Mouse (Mus musculus): ENCODE measurements around the gene Prss36. TPM values are rescaled to one million over a fixed set of nuclear protein-coding genes. Genes with fewer than 3 reads are reported as not detected.
"Not testable (repeated sequence)": the region's sequence is repeated elsewhere in the genome, so short reads cannot be mapped to it uniquely, and the experiment has no call there.

The Prss36 gene
- polyA plus RNA-seq, 1 experiment from 2014 or later = 7.9 TPM

DNA sequence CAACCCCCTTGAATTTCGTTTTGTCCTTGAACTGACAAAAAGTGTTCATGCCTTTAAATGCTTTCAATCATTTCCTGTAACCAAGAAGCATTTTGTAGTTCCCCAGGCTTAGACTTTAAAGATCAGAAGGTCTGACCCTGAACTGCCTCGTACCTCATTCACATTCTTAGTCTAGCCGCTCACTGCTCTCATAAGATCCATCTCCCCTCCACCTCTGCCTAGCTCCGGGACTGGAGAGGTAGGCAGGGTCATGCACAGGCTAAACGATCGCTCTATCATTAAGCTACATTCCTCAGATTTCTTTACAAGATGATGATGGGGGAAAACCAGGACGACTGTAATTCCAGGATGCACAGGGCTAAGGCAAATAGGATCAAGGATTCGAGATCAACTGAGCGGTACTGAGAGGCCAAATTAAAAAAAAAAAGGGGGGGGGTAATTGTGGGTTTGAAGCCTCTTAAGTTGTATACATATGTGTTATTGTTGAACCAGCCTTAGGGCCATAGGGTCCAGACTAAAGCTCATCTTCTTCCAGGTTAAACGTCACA lies 19.9 kb upstream of the Prss36 start:
- Histone ChIP-seq H3K4me1 (peaks cover 29% of the 10 kb centered on the region), H3K4me2 (peak overlapping the region; percentile 92), H3K27me3 (no peaks in the 10 kb centered on the region), H3K27ac (peak overlapping the region; percentile 96), H3K9ac (peak overlapping the region; percentile 99), H3K36me3 (ENCODE audit: poor library complexity, severe bottlenecking) (peaks cover 21% of the 10 kb centered on the region), H3K4me3 (peak overlapping the region; percentile 98), H3K9me3 (replicated peaks) (no peaks in the 10 kb centered on the region)
- ATAC-seq = no peak
- WGBS = 8% methylated on average over 10 of the region's 10 CpGs

DNA sequence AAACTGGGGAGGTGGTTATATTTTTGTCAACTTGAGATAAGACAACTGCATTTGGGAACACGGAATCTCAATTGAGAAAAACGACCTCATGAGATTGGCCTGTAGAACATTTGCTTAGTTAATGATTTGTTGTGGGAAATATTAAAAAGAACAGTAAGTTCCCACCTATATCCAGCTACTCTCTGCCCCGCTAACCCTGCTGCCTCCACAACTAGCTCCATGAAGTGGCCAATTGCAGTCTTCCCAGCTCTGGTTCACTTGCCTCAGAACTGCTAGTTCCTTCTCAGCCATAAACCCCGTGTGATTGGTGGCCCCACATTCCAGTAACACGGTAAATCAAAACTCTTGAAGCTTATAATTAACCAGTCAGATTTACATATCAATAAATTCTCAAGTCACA lies 12.8 kb upstream of the Prss36 start:
- no peak overlapping the region for H3K4me2 ChIP-seq
- H3K9me3 ChIP-seq (replicated peaks) = no peaks in the 10 kb centered on the region
- no peaks in the 10 kb centered on the region for H3K27me3 ChIP-seq
- no peaks in the 10 kb centered on the region for H3K4me1 ChIP-seq
- no peaks in the 10 kb centered on the region for H3K36me3 ChIP-seq (ENCODE audit: poor library complexity, severe bottlenecking)
- WGBS = 64% methylated on average over 5 of the region's 5 CpGs
- H3K9ac ChIP-seq = no peak overlapping the region
- no peak overlapping the region for H3K4me3 ChIP-seq
- no peak overlapping the region for H3K27ac ChIP-seq
- no peak for ATAC-seq

DNA sequence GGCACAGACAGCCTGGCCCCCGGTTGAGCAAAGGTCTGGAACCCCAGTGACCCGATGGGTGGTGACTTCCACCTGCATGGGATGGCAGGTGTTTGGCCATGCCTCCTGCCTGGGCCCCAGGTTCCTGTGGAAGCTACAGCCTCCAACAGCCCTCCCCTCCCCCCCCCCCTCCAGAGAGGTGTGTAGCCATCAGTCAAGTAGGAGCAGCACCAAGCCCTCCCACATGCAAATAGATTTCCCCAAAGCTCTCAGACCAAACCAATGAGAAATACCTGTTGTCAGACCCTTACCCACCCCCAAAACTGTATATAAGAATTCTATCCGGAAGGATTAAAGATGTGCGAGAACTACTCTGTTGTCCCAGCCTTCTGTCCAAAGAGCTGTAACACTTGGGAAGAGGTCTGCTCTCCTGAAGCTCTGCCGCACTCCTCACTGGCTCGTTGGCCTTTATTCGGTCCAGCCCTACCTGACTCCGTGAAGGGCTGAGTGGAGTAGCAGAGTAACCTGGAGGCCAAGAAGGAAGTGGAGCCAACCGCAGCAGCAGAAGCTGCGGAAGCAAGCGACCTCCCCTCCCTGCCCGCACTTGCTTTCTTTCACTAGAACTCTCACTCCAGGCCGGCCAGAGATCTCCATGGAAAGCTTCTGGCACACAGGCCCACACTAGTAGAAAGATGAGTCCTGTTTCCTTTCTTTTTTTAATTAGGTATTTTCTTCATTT lies 6.5 kb upstream of the Prss36 start:
- no peak overlapping the region for H3K4me3 ChIP-seq
- no peaks in the 10 kb centered on the region for H3K9me3 ChIP-seq (replicated peaks)
- H3K4me2 ChIP-seq = no peak overlapping the region
- H3K36me3 ChIP-seq (ENCODE audit: poor library complexity, severe bottlenecking) = no peaks in the 10 kb centered on the region
- H3K4me1 ChIP-seq = no peaks in the 10 kb centered on the region
- peaks cover 3% of the 10 kb centered on the region; the same call in 1 of the 2 replicates for H3K27me3 ChIP-seq
- no peak for ATAC-seq
- H3K9ac ChIP-seq = no peak overlapping the region
- whole genome bisulfite sequencing = 47% methylated on average over 13 of the region's 13 CpGs
- no peak overlapping the region for H3K27ac ChIP-seq

DNA sequence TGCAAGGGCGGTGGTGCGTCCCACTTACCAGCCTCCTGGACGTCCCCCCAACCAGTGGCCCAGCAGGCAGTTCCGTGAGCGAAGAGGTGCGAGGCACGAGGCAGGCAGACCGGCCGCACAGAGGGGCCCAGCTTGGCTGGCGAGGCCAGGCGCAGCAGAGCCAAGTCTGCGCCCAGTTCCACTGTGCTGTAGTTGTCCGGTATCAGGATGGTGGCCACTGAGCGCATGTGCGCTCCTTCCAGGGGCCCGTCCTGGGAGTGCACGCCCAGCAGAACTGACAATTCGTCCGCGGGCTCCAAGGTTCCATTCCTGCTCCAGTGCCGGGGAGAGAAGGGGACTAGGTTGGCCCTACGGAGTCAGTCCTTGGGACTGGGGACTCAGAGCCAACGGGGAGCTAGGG lies 1.9 kb downstream of the Prss36 start:
- WGBS = 17% methylated on average over 23 of the region's 23 CpGs
- peaks cover 36% of the 10 kb centered on the region for H3K27me3 ChIP-seq
- H3K27ac ChIP-seq = no peak overlapping the region
- no peak overlapping the region for H3K4me3 ChIP-seq
- ATAC-seq = no peak
- no peaks in the 10 kb centered on the region for H3K36me3 ChIP-seq (ENCODE audit: poor library complexity, severe bottlenecking)
- no peak overlapping the region for H3K9ac ChIP-seq
- no peaks in the 10 kb centered on the region for H3K4me1 ChIP-seq
- no peaks in the 10 kb centered on the region for H3K9me3 ChIP-seq (replicated peaks)
- no peak overlapping the region for H3K4me2 ChIP-seq

DNA sequence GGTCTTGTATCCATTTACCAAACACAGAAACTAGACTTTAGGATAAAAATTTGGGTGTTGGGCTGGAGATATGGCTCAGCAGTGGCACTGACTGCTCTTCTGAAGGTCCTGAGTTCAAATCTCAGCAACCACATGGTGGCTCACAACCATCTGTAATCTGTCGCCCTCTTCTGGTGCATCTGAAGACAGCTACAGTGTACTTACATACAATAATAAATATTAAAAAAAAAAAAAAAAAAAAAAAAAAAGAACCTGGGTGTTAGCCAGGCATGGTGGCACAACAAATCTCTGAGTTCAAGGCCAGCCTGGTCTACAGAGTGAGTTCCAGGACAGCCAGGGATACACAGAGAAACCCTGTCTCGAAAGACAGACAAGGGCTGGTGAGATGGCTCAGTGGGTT lies 4.4 kb downstream of the Prss36 start:
- not testable (repeated sequence) for H3K4me3 ChIP-seq; H3K27ac ChIP-seq; H3K9ac ChIP-seq; ATAC-seq; H3K4me2 ChIP-seq; H3K36me3 ChIP-seq (ENCODE audit: poor library complexity, severe bottlenecking); H3K4me1 ChIP-seq; H3K9me3 ChIP-seq (replicated peaks)
- H3K27me3 ChIP-seq = peaks cover 36% of the 10 kb centered on the region
- WGBS = 59% methylated on average over 2 of the region's 2 CpGs

DNA sequence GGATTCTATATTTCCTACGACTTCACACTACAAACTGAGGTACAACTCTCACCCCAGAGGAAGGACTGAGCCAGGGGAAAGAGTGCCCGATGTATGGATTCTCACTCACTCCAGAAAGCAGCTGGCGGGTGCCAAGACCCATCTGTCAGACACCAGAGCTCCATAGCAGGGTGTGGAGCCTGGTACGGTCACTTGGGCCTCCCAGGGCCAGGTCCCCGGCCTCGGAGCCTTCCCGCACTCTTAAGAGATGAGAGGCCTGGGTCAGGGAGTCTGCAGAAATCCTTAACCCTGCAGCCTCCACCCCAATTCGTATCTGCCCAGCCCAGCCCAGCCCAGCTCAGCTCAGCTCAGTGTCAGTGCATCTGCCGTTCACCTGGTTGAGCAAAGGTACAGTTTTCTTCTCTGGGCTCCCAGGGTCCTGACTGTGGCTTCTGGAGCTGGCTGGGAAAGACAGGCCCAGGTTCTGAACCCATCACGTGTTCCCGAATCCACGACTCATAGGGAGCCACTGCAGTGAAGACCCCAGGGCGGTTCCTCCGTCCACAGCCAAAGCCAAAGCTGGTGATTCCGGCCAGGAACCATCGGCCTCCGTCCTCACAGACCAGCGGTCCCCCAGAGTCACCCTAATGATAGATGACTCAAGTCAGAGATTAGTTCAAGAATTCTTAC lies 10.2 kb downstream of the Prss36 start:
- 0 out of 2 replicates have a peak, but pooled peaks cover 5% of the 10 kb centered on the region for H3K27me3 ChIP-seq
- peak overlapping the region; percentile 94 for H3K4me2 ChIP-seq
- no peak overlapping the region for H3K27ac ChIP-seq
- H3K4me3 ChIP-seq = peak overlapping the region; percentile 69
- H3K9ac ChIP-seq = peak overlapping the region; percentile 86
- H3K36me3 ChIP-seq (ENCODE audit: poor library complexity, severe bottlenecking) = no peaks in the 10 kb centered on the region
- no peaks in the 10 kb centered on the region for H3K9me3 ChIP-seq (replicated peaks)
- 57% methylated on average over 18 of the region's 18 CpGs for WGBS
- peaks cover 16% of the 10 kb centered on the region for H3K4me1 ChIP-seq
- peak; percentile 6; the same call in 1 of the 2 replicates for ATAC-seq

DNA sequence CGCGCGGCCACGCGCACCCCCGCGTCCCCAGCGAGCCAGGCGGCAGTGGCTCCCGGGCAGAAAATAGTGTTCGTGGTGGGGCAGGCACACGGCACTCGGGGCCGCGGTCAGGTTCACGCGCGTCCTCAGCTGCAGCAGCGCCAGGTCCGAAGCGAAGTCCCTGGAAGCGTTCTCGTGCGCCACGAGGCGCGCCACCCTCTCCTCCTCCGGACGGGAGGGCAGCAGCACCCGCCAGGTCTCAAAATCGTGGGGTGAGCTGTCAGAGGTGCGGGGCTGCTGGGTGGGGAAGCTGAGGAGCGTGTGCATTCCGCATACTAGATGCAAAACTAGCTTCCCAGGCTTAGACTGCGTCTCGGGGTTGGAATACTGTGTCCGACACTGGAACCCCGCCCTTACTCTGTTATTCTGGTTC lies 10.8 kb downstream of the Prss36 start:
- Histone ChIP-seq H3K36me3 (ENCODE audit: poor library complexity, severe bottlenecking) (no peaks in the 10 kb centered on the region), H3K9ac (peak overlapping the region; percentile 86), H3K4me1 (peaks cover 16% of the 10 kb centered on the region), H3K27me3 (peaks cover 9% of the 10 kb centered on the region; the same call in 1 of the 2 replicates), H3K4me3 (peak overlapping the region; percentile 69), H3K4me2 (peak overlapping the region; percentile 94), H3K9me3 (replicated peaks) (no peaks in the 10 kb centered on the region), H3K27ac (peak overlapping the region; percentile 31; the same call in 1 of the 2 replicates)
- under 1% methylated on average over 38 of the region's 38 CpGs for WGBS
- peak; percentile 44; the same call in 1 of the 2 replicates for ATAC-seq

DNA sequence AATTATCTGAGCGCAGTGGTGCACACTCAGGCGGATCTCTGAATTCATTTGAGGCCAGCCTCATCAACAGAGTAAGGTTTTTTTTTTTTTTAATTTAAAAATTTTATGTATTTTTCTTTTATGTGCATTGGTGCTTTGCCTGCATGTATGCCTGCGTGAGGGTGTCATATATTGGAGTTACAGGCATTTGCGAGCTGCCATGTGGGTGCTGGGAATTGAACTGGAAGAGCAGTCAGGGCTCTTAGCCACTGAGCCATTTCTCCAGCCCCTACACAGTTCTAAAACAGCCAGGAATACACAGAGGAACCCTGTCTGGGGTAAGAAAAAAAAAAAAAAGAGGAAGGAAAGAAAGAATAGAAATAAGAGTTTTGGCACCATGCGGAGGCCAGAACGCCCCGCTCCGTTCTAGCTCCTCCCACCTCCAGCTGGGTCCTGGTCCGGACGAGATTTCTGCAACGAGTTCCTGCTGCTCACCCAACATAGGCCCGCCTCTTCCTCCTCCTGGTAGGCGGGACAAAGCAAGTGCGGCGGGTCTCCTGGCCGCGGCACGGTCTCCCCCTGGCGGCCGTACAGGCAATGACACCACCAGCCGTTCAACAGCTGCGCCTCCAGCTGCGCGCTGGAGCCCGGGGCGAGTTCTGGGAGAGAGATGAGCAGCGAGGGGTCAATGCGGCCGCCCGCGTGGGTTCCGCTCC lies 11.3 kb downstream of the Prss36 start:
- peak overlapping the region; percentile 94 for H3K4me2 ChIP-seq
- H3K27me3 ChIP-seq = peaks cover 15% of the 10 kb centered on the region
- peak overlapping the region; percentile 69 for H3K4me3 ChIP-seq
- H3K9ac ChIP-seq = peak overlapping the region; percentile 86
- peak; percentile 97 for ATAC-seq
- H3K27ac ChIP-seq = peak overlapping the region; percentile 49; the same call in 1 of the 2 replicates
- H3K4me1 ChIP-seq = peaks cover 16% of the 10 kb centered on the region
- 7% methylated on average over 32 of the region's 32 CpGs for WGBS
- no peaks in the 10 kb centered on the region for H3K9me3 ChIP-seq (replicated peaks)
- H3K36me3 ChIP-seq (ENCODE audit: poor library complexity, severe bottlenecking) = no peaks in the 10 kb centered on the region

DNA sequence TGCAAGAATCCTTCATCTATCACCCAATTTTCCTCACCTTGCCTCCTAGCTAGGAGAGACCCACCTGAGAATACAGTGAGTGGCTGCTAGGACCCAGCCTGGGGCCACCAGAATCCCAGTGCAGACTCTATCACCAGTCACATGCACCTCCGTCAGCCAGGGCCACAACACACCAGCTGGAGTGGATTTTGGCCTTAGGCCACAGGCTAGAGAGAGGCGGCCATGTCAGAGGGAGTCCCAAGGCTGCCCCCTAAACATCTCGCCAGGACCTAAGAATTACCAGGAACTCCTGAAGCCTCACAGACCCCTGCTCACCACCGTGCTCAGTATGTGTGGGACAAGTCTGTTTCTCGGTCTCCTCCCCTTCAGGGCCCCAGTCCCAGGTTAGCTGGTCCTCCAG lies 12.4 kb downstream of the Prss36 start:
- Histone ChIP-seq H3K4me2 (no peak overlapping the region), H3K9ac (no peak overlapping the region), H3K4me3 (no peak overlapping the region), H3K27ac (no peak overlapping the region), H3K9me3 (replicated peaks) (no peaks in the 10 kb centered on the region), H3K27me3 (peaks cover 26% of the 10 kb centered on the region), H3K4me1 (peaks cover 16% of the 10 kb centered on the region), H3K36me3 (ENCODE audit: poor library complexity, severe bottlenecking) (no peaks in the 10 kb centered on the region)
- WGBS = 93% methylated on average over 5 of the region's 5 CpGs
- no peak for ATAC-seq

DNA sequence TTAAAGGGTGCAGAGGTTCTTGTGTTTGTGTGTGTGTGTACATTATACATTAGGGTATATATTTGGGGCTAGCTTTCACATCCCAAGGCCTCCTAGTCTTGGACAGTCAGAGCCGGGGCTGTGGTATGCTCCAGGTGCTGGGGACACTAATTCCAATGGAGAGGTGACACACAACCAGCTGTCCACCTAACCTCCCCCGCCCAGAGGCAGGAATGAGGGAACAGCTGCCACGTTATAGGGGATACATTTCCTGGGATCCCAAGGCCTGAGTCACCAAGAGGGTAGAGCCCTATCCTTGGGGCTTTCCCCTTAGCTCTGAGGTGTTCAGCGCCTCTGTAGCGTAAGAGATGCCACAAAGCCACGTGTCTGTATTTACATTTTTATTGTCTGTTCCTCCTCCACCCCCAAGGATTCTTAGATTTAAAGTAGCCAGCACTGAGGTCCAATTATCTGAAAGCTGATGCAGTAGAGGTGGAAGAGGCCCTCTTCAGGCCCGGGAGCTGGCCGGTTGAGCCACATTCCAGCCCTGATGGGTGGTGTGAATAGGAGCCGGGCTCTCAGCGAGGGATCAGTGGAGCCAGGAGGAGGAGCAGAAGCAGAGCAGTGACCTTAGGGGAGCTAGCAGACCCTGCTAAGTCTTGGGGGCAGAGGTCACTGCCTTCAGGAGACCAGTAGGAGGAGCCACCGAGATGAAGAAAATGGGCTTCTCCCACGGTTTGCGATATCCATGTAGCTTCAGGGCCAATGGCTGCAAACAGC lies 14.1 kb downstream of the Prss36 start:
- H3K4me3 ChIP-seq = no peak overlapping the region
- no peak for ATAC-seq
- no peak overlapping the region for H3K9ac ChIP-seq
- WGBS = 17% methylated on average over 13 of the region's 13 CpGs
- H3K27me3 ChIP-seq = peaks cover 40% of the 10 kb centered on the region
- H3K36me3 ChIP-seq (ENCODE audit: poor library complexity, severe bottlenecking) = 0 out of 2 replicates have a peak, but pooled peaks cover under 1% of the 10 kb centered on the region
- H3K4me2 ChIP-seq = no peak overlapping the region
- H3K9me3 ChIP-seq (replicated peaks) = no peaks in the 10 kb centered on the region
- H3K27ac ChIP-seq = no peak overlapping the region
- peaks cover 16% of the 10 kb centered on the region for H3K4me1 ChIP-seq

DNA sequence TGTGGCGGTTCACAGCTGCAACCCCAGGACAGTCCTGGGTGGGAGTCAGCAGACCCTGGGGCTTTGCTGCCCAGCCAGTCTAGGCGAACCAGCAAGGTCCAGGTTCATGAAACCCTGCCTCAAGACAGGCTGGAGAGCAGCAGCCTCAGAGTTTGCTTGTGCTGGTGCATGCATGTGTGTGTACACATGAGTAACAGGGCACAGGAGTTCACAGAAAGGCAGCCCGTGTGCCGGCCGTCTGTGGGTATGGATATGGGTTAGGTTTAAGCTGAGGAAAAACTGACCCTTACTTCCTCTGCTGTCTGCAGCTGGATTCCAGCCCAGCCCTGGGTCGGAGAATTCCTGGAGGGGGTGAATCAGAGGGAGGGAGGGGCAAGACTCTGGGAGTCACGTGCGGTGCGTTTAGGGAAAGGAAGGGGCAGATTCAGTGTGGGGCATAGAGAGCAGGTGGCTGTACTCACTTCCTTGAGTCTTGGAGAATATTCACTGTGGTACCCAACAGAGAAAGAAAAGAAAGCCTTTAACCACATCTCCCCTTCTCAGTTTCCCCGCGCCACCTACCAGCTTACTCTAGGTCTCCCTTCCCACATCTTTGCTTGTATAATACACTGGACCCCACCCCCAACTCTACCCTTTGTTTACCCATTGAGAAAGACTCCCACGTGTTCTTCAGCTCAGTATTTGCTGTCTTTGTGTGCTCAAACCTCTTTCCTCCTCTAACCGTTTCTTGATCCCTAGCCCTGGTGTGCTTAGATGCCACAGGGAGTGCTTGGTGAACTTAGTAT lies 15.0 kb downstream of the Prss36 start:
- ATAC-seq = no peak
- H3K27me3 ChIP-seq = peaks cover 40% of the 10 kb centered on the region

More for the DNA sequence above, 15.0 kb downstream of the Prss36 start:
- Histone ChIP-seq H3K9me3 (replicated peaks) (no peaks in the 10 kb centered on the region), H3K9ac (no peak overlapping the region), H3K27ac (no peak overlapping the region), H3K36me3 (ENCODE audit: poor library complexity, severe bottlenecking) (peaks cover 10% of the 10 kb centered on the region), H3K4me3 (no peak overlapping the region; the same call in 1 of the 2 replicates), H3K4me2 (no peak overlapping the region), H3K4me1 (peaks cover 16% of the 10 kb centered on the region)
- 30% methylated on average over 13 of the region's 13 CpGs for WGBS

All from forebrain, embryonic 13.5 days (tissue).